Mouse (Mus musculus): ENCODE measurements at regions not wholly inside any gene's neighbourhood (a gene's known extent, or its start where the extent isn't known, plus 50 kb on each side); places are given as distances from the start of the nearest gene placed in this dataset.

GRCm38 (mm10) chr13:26375546-26375945 lies 394.4 kb downstream of the Hdgfl1 start:
- no peak for TF ChIP-seq CTCF (IDR thresholded peaks at IDR 0.05; ENCODE audit: low read depth, low read length)
- no peak for TF ChIP-seq GATA1 (IDR thresholded peaks at IDR 0.05; ENCODE audit: borderline replicate concordance, low read length)

Measured in G1E (cell line).